Mouse (Mus musculus) bone marrow, adult 2 months (tissue): Measurements from ENCODE around the gene Plscr4.

ENCODE experiments used
- CTCF ChIP-seq: fragments of 200-500 bp; IDR thresholded peaks from 2 replicates; pipeline ENCODE4 v1.5.1; 2011; ENCODE audit warnings: low read length, control low read depth; ENCODE audit not compliant: control insufficient read depth, insufficient read depth
- POLR2A ChIP-seq: fragments of 200-500 bp; IDR thresholded peaks from 2 replicates; pipeline ENCODE4 v1.6.1; 2011; ENCODE audit warnings: low read depth, mild to moderate bottlenecking, control low read depth, low read length, borderline replicate concordance; ENCODE audit not compliant: control insufficient read depth

DNA sequence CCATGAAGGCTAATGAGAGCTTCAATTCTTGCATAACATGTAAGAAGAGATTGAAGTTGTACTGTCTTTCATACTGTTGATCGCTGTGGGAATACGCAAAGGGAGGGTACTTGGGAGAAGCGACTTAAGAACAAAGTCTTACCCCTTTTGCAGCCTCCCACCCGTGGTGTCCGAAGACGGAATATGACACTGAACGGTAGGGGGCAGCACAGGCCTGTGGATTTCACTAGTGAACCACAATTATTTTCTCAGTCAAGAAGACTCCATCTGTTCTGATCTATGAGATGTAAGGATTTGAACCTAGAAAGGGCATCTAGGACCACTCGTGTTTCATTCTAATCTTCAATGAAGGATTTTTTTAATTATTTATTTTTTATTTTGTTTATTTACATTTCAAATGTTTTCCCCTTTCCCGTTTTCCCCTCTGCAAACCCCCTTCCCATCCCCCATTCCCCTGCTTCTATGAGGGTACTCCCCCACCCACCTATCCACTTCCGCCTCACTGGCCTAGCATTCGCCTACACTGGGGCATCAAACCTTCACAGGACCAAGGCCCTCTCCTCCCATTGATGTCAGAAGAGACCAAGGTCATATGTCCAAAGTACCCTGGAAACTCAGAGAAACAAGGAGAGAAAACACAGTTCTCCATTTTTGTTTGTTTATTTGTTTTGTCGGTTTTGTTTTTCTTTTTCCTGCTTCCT is 42.7 kb downstream of the Plscr4 start:
- no peak for TF ChIP-seq POLR2A
- peak; percentile 52 for TF ChIP-seq CTCF
